In genomic region chr11:76674199-76674598, GRCm38 (mm10) we compare ENCODE assay signal across 21 mouse cellular contexts. TPM values are rescaled to one million over a fixed set of nuclear protein-coding genes. Genes with fewer than 3 reads are reported as not detected.
DNase-seq lines count a peak whose midpoint lies in the region.
"Had no signal": no experiment of that assay in that cellular context is flagged by ENCODE, and none has a peak within 500 bp of the region (broad histone marks: within the 10 kb centered on the region; RNA-seq: fewer than 3 reads in every experiment).

No protein-coding gene starts in this region.

- WGBS in forebrain, embryonic 10.5 days = 62% methylated on average over 8 of the region's 8 CpGs

- intact Hi-C loops in heart, postnatal 10 days (cut with DNase I) = no loop called here

- no peak overlapping the region for H3K4me3 ChIP-seq in forebrain, embryonic 10.5 days
- H3K4me3 ChIP-seq: embryonic facial prominence, embryonic 10.5 days; gastrocnemius, adult 2 months; heart, embryonic 12.5 days; hindbrain, embryonic 15.5 days had no signal

- H3K27me3 ChIP-seq in forebrain, embryonic 10.5 days (ENCODE audit: poor library complexity, severe bottlenecking) = peaks cover 92% of the 10 kb centered on the region

- no peaks in the 10 kb centered on the region for H3K9me3 ChIP-seq in forebrain, embryonic 10.5 days
- H3K9me3 ChIP-seq: embryonic facial prominence, embryonic 10.5 days; heart, embryonic 12.5 days; hindbrain, embryonic 15.5 days had no signal

- no peak overlapping the region for H3K27ac ChIP-seq in forebrain, embryonic 10.5 days
- H3K27ac ChIP-seq: embryonic facial prominence, embryonic 10.5 days; gastrocnemius, adult 2 months; hindbrain, embryonic 15.5 days had no signal

- H3K36me3 ChIP-seq in forebrain, embryonic 10.5 days (replicated peaks) = no peaks in the 10 kb centered on the region
- H3K36me3 ChIP-seq: embryonic facial prominence, embryonic 10.5 days; heart, embryonic 12.5 days; hindbrain, embryonic 15.5 days had no signal

- peaks cover 12% of the 10 kb centered on the region for H3K4me1 ChIP-seq in forebrain, embryonic 10.5 days

- DNase-seq in cerebellum, adult 18-20 months = peak; percentile 26 to 27
- no peak for DNase-seq in cerebellum, adult 11 months
- DNase-seq in cerebellum, postnatal 25 days = peak; percentile 48 to 55
- no peak for DNase-seq in cerebellum, postnatal 4 days (ENCODE audit: low spot score in 2 of 2)
- DNase-seq in cerebellum, postnatal 36 days = peak; percentile 18 to 31
- DNase-seq in forebrain, embryonic 10.5 days (ENCODE audit: extremely low spot score, low spot score) = no peak
- no peak for DNase-seq in heart, postnatal 10 days
- DNase-seq: adrenal gland, postnatal 14 days; gastrocnemius, adult 2 months; gastrocnemius, postnatal 25 days; heart, postnatal 36 days had no signal

RNA-seq across cellular contexts. Expression of gene Bhlha9, which starts 1.9 kb away (rescaled TPM):
- not detected in 2 replicates for polyA plus RNA-seq in forebrain, embryonic 10.5 days (2016; fragmentation: Nextera tagmentation; extraction: Ambion mirVana)
- total RNA-seq in heart, postnatal 10 days (2021) = not detected
- total RNA-seq: adrenal gland, adult 18-20 months; adrenal gland, postnatal 14 days; gastrocnemius, adult 2 months; gastrocnemius, postnatal 25 days; granulocyte monocyte progenitor cell, adult 5-6 weeks; heart, adult 8-10 months; heart, postnatal 36 days; MEL had no signal
- polyA plus RNA-seq: activated CD4-positive, CD25-positive, alpha-beta regulatory T cell, adult 4 months; embryonic facial prominence, embryonic 10.5 days; heart, embryonic 16.5 days had no signal

RNA-seq across cellular contexts. Expression of gene Trarg1, which starts 5.4 kb away (rescaled TPM):
- polyA plus RNA-seq in forebrain, embryonic 10.5 days (2016; fragmentation: Nextera tagmentation; extraction: Ambion mirVana) = 0.05 and 0.15 TPM in 2 replicates
- total RNA-seq in heart, postnatal 10 days (2021) = 1 to 10 TPM; 4.2 to 6.7 TPM
- total RNA-seq: granulocyte monocyte progenitor cell, adult 5-6 weeks; MEL had no signal
- polyA plus RNA-seq: heart, embryonic 12.5 days; hindbrain, embryonic 11.5 days had no signal

RNA-seq across cellular contexts. Expression of gene Abr, which starts 52.1 kb away (rescaled TPM):
- polyA plus RNA-seq in forebrain, embryonic 10.5 days (2016; fragmentation: Nextera tagmentation; extraction: Ambion mirVana) = 25.8 and 27.0 TPM in 2 replicates
- total RNA-seq in heart, postnatal 10 days (2021) = 10 to 100 TPM; 33.9 to 41.2 TPM

Comparison
In these comparisons a context has a peak if more than half of its experiments do, and no peak if none do; other contexts are left out.
1. DNase-seq: peak in cerebellum, adult 18-20 months (2 of 2), cerebellum, postnatal 25 days (2 of 2) and cerebellum, postnatal 36 days (2 of 2); none in cerebellum, adult 11 months (single experiment), cerebellum, postnatal 4 days (0 of 2), forebrain, embryonic 10.5 days (single experiment) and heart, postnatal 10 days (0 of 2).